Mouse (Mus musculus): ENCODE results near the gene Hcn3. TPM values are rescaled to one million over a fixed set of nuclear protein-coding genes. Genes with fewer than 3 reads are reported as not detected.

The Hcn3 gene
- polyA plus RNA-seq, 1 experiment from 2014 or later: 9.1 TPM

GRCm38 (mm10) chr3:89100811-89101210 lies 59.2 kb downstream of the Hcn3 start, which contains the start of gene Gm43738:
Gene Gm43738, minus strand, starts transcription at chr3:89101099.
- H3K27me3 ChIP-seq (ENCODE audit: insufficient read depth, poor library complexity, severe bottlenecking): no peaks in the 10 kb centered on the region
- peak within 1 kb of the TSS; percentile 91 for H3K27ac ChIP-seq
- DNase-seq (ENCODE audit: low spot score): no peak
- WGBS: 58% methylated on average over 7 of the region's 7 CpGs
- peaks cover 47% of the 10 kb centered on the region for H3K36me3 ChIP-seq
- H3K9me3 ChIP-seq: no peaks in the 10 kb centered on the region
- peaks cover 41% of the 10 kb centered on the region for H3K4me1 ChIP-seq (replicated peaks)
- H3K4me3 ChIP-seq: peak within 1 kb of the TSS; percentile 88

Other genes starting within 250 kb of the Hcn3 start
- 58.6 and 64.8 TPM in 2 replicates for gene Msto1, start 246.2 kb downstream of the Hcn3 start, polyA plus RNA-seq (2016; fragmentation: Nextera tagmentation; extraction: Ambion mirVana)
- gene Ash1l, start 209.6 kb downstream of the Hcn3 start, polyA plus RNA-seq (2016; fragmentation: Nextera tagmentation; extraction: Ambion mirVana): 12.3 and 12.9 TPM in 2 replicates
- 132 and 142 TPM in 2 replicates for gene Dap3, start 209.0 kb downstream of the Hcn3 start, polyA plus RNA-seq (2016; fragmentation: Nextera tagmentation; extraction: Ambion mirVana)
- gene Rusc1, start 66.9 kb downstream of the Hcn3 start, polyA plus RNA-seq (2016; fragmentation: Nextera tagmentation; extraction: Ambion mirVana): 19.1 and 38.3 TPM in 2 replicates
- 0.09 TPM in 1 of 2 replicates, not detected in the other for gene Gm43738, start 59.1 kb downstream of the Hcn3 start, polyA plus RNA-seq (2016; fragmentation: Nextera tagmentation; extraction: Ambion mirVana)
- gene Fdps, start 58.2 kb downstream of the Hcn3 start, polyA plus RNA-seq (2016; fragmentation: Nextera tagmentation; extraction: Ambion mirVana): 383 and 460 TPM in 2 replicates
- gene Pklr, start 24.1 kb downstream of the Hcn3 start, polyA plus RNA-seq (2016; fragmentation: Nextera tagmentation; extraction: Ambion mirVana): 4.4 and 6.0 TPM in 2 replicates
- gene Clk2, start 4.6 kb upstream of the Hcn3 start, polyA plus RNA-seq (2016; fragmentation: Nextera tagmentation; extraction: Ambion mirVana): 34.8 and 35.3 TPM in 2 replicates
- gene Scamp3, start 17.3 kb upstream of the Hcn3 start, polyA plus RNA-seq (2016; fragmentation: Nextera tagmentation; extraction: Ambion mirVana): 98.9 and 116 TPM in 2 replicates
- 30.2 and 38.7 TPM in 2 replicates for gene Fam189b, start 22.9 kb upstream of the Hcn3 start, polyA plus RNA-seq (2016; fragmentation: Nextera tagmentation; extraction: Ambion mirVana)
- 41.0 and 50.0 TPM in 2 replicates for gene Gba, start 42.7 kb upstream of the Hcn3 start, polyA plus RNA-seq (2016; fragmentation: Nextera tagmentation; extraction: Ambion mirVana)
- 65.5 and 74.7 TPM in 2 replicates for gene Thbs3, start 55.0 kb upstream of the Hcn3 start, polyA plus RNA-seq (2016; fragmentation: Nextera tagmentation; extraction: Ambion mirVana)
- gene Mtx1, start 66.9 kb upstream of the Hcn3 start, polyA plus RNA-seq (2016; fragmentation: Nextera tagmentation; extraction: Ambion mirVana): 228 and 232 TPM in 2 replicates
- gene Muc1, start 68.9 kb upstream of the Hcn3 start, polyA plus RNA-seq (2016; fragmentation: Nextera tagmentation; extraction: Ambion mirVana): 1.1 and 1.8 TPM in 2 replicates
- gene Krtcap2, start 85.8 kb upstream of the Hcn3 start, polyA plus RNA-seq (2016; fragmentation: Nextera tagmentation; extraction: Ambion mirVana): 276 and 282 TPM in 2 replicates
- 5.2 and 11.6 TPM in 2 replicates for gene Trim46, start 86.1 kb upstream of the Hcn3 start, polyA plus RNA-seq (2016; fragmentation: Nextera tagmentation; extraction: Ambion mirVana)
- 97.0 and 99.4 TPM in 2 replicates for gene Dpm3, start 99.2 kb upstream of the Hcn3 start, polyA plus RNA-seq (2016; fragmentation: Nextera tagmentation; extraction: Ambion mirVana)
- 34.4 and 36.8 TPM in 2 replicates for gene Slc50a1, start 110.4 kb upstream of the Hcn3 start, polyA plus RNA-seq (2016; fragmentation: Nextera tagmentation; extraction: Ambion mirVana)
- gene Efna1, start 120.9 kb upstream of the Hcn3 start, polyA plus RNA-seq (2016; fragmentation: Nextera tagmentation; extraction: Ambion mirVana): 16.5 and 17.7 TPM in 2 replicates
- 5.9 and 10.7 TPM in 2 replicates for gene Efna3, start 162.8 kb upstream of the Hcn3 start, polyA plus RNA-seq (2016; fragmentation: Nextera tagmentation; extraction: Ambion mirVana)
- 22.4 and 23.2 TPM in 2 replicates for gene Efna4, start 177.8 kb upstream of the Hcn3 start, polyA plus RNA-seq (2016; fragmentation: Nextera tagmentation; extraction: Ambion mirVana)
- 36.4 and 38.1 TPM in 2 replicates for gene Adam15, start 189.8 kb upstream of the Hcn3 start, polyA plus RNA-seq (2016; fragmentation: Nextera tagmentation; extraction: Ambion mirVana)
- gene Dcst2, start 201.8 kb upstream of the Hcn3 start, polyA plus RNA-seq (2016; fragmentation: Nextera tagmentation; extraction: Ambion mirVana): 0.34 TPM in 1 of 2 replicates, not detected in the other
- gene Dcst1, start 205.1 kb upstream of the Hcn3 start, polyA plus RNA-seq (2016; fragmentation: Nextera tagmentation; extraction: Ambion mirVana): 0.09 and 0.33 TPM in 2 replicates
- gene Zbtb7b, start 234.6 kb upstream of the Hcn3 start, polyA plus RNA-seq (2016; fragmentation: Nextera tagmentation; extraction: Ambion mirVana): 0.47 and 0.73 TPM in 2 replicates
- 1.7 TPM in 1 of 2 replicates, not detected in the other for gene Lenep, start 242.6 kb upstream of the Hcn3 start, polyA plus RNA-seq (2016; fragmentation: Nextera tagmentation; extraction: Ambion mirVana)

All from hindbrain, embryonic 10.5 days (tissue).